Mouse (Mus musculus): Measurements from ENCODE around the gene 2410002F23Rik.
"Not testable (repeated sequence)": the region's sequence is repeated elsewhere in the genome, so short reads cannot be mapped to it uniquely, and the experiment has no call there.

DNA sequence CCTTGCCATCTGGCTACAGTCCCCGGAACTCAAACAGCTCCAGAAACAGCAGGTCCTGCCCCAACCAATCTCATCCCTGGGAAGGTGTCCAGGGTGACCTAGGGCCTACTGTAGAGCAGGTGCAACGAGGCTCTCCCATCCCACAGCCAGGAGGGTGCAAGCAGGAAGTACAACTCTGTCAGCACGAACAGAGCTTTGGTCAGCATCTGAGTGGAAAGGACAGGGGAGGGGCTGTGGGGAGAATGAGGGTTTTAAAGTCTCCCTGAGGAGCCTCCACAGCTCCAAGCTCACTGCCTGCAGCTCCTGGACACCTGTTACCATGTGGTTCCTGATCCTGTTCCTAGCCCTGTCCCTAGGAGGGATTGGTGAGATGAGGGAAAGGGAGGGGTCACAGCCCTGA is 39.4 kb upstream of the 2410002F23Rik start, which contains the start of gene Klk1b4:
- not testable (repeated sequence) for TF ChIP-seq TAL1, GATA1 (IDR thresholded peaks at IDR 0.05; ENCODE audit: low read length)

All from erythroblast, embryonic 14.5 days (primary cell).